Mouse (Mus musculus): ENCODE results near the gene Ints5.
"Not testable (repeated sequence)": the region's sequence is repeated elsewhere in the genome, so short reads cannot be mapped to it uniquely, and the experiment has no call there.

Ints5 gene

DNA sequence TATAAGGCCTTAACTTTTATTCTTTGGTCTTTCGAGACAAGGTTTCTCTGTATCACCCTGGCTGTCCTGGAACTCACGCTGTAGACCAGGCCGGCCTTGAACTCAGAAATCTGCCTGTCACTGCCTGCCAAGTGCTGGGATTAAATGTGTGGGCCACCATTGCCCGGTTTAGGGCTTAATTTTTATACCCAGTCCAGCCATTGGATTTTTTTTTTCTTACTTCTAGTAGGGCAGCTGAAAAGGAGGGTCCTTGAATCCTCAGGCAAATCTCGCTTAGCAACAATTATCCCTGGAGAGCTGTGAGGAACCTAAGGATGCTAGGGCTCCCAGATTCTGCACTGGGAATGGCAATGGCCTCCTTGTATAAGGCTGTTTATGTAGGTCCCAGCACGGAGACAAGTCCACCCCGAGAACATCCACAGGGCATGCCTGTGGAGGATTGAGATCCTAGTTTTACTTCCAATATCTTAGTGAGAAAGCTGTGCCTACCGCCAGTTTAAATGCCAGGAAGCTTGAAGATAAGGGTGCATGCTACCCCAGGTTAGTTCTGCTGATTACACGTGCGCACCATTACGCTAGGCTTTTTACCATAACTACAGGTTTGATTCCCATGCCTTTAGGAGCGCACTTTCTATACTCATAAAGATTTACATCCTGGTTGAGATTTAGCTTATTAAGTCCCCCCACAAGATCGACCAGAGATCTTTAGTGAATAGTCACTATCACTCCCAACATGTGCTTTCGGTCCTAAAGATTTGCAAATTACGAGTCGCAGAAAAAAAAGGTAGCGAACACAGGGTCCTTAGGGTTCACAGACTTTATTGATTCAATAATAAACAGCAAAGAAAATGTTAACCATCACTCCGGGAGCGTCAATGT lies 5.0 kb upstream of the Ints5 start:
- DNase-seq (ENCODE audit: extremely low spot score) = peak; percentile 40

DNA sequence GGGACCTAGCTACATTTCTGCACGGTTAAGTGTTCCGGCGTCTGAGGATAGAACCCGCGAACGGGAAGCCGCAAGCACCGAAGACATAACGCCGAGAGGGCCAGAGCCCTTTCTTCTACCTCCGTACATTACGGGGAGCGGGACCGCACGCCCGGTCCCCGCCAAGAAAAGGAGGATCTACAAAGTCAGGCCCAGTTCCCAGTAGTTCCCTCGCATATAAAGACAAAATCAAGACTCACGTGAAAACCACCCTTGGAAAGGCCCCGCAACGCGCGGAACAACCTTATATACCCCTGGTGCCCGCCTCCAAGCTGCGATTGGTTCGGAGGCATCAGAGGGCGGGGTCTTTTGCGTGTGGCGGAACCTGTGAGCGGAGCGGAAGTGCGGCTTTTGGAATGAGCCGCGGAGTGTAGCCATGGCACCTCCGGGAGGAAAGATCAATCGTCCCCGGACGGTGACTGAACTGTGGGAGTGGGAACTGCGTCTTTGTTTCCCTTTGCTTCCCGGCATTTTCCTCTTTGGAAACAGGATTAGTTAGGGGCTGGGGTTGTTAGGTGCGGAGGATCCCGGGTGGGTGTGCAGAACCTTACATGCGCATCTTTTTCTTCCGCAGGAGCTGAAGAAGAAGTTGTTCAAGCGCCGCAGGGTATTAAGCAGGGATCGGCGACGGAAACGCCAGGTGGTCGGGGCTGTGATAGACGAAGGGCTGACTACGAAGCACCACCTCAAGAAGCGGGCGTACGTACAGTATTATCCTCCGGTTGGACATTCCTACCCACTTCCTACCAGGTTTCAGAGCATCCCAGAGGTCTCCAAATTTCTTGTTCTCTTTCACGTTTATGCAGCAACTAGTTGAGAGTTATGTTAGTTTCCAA lies 4.1 kb upstream of the Ints5 start, which contains the start of the genes 1810009A15Rik and Gm49416:
Gene 1810009A15Rik (plus strand): TSS at position 343 of the 875 bp plus-strand sequence.
Gene Gm49416 (plus strand): TSS at position 416 of the 875 bp plus-strand sequence.
- peak; percentile 97 for DNase-seq (ENCODE audit: extremely low spot score)

GRCm38 (mm10) chr19:8895397-8895960 lies 2.7 kb downstream of the Ints5 start:
- no peak for DNase-seq (ENCODE audit: extremely low spot score)

DNA sequence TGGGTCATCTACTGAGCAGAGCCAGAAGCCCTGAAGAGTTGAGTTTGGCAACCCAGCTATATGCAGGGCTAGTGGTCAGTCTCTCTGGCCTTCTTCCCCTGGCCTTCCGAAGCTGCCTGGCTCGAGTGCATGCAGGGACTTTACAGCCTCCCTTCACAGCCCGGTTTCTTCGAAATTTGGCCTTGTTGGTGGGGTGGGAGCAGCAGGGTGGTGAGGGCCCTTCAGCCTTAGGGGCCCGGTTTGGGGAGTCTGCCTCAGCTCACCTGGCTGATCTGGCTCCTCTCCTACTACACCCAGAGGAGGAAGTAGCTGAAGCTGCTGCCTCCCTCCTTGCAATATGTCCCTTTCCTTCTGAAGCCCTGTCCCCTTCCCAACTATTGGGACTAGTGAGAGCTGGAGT lies 3.4 kb downstream of the Ints5 start:
- DNase-seq (ENCODE audit: extremely low spot score) = not testable (repeated sequence)

DNA sequence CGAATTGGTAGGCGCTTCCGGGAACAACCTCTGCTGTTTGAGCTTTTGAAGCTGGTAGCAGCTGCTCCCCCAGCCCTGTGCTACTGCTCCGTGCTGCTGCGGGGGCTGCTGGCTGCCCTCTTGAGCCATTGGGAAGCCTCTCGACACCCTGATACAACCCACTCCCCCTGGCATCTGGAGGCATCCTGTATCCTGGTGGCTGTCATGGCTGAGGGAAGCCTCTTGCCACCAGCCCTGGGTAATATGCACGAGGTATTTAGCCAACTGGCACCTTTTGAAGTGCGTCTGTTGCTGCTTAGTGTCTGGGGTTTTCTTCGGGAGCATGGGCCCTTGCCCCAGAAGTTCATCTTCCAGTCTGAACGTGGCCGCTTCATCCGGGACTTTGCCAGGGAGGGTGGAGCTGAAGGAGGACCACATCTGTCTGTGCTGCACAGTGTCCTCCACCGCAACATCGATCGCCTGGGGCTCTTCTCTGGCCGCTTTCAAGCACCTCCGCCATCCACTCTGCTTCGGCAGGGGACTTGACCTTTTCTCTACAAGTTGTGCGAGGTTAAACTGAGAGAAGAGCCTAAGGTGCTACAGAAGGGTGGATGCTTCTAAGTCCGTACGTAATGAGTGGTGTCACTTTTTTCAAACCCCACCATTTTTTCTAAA lies 4.5 kb downstream of the Ints5 start:
- DNase-seq (ENCODE audit: extremely low spot score) = peak; percentile 37

DNA sequence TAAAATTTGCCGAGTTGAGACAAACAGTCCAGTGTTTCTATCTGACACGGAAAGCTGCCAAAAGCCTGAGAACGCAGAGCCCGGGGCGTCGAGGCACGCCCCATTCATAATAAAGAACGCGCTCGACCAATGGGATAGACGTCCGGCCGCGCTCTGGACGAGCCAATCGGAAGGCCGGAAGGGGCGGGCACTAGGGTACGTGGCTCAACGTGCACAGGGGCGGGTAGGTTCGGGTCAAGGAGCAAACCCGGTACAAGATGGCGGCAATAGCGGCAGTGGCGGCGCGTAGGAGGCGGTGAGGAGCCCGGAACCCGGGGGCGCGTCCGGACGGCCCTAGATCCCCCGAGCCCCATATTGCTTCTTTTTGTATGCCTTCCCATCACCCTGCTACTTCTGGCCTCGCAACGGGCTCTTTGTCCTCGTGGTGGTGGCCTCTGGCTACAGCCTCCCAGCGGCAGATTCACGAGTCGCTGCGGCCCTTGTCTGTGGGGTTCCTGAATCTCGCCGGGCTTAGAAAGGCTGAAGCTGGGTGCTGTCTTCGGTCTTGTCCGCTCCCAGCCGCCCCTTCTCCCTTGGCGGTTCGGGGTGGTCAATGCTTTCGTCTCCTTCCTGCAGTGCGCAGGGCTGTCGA lies 5.2 kb downstream of the Ints5 start, which contains the start of gene Ganab:
Gene Ganab (plus strand): TSS at position 207 of the 631 bp plus-strand sequence.
- peak; percentile 95 for DNase-seq (ENCODE audit: extremely low spot score)

DNA sequence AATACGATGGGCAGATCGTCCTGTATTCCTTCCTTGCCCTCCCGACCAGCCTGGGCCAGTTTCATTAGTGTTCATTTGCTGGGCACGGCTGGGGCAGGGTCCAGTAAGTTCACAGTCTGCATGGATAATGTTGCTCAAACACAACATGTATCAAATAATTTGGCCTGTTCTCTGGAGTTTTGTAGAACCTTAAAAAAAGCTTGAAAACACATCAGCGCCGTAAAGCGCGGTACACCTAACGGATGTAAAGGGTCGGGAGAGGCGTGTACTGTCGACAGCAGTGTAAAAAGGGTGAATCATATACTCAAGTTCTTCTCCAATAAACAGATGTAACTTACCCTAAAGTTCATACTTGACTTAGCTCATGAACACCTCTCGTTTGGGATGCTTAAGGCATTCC lies 5.8 kb downstream of the Ints5 start:
- DNase-seq (ENCODE audit: extremely low spot score) = no peak

GRCm38 (mm10) chr19:8899079-8899478 lies 6.3 kb downstream of the Ints5 start:
- no peak for DNase-seq (ENCODE audit: extremely low spot score)

DNA sequence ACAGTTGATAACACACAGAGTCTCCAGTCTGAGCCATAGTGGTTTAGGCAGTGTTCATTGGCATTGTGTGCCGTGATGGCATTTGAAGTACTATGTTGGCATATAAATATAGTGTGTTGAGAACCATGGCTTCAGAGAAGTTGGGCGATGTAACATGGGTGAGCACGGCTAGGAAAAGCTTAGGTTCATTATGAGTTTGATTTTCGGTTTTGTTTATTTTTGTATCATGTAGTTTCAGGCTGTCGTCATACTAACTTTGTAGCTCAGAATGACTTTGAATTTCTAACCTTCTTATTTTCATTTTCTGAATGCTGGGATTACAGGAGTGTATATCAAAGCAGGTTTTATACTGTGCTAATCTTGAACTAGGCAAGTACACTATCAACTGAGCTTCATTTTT lies 10.6 kb downstream of the Ints5 start:
- DNase-seq (ENCODE audit: extremely low spot score) = no peak

GRCm38 (mm10) chr19:8908531-8908930 lies 15.7 kb downstream of the Ints5 start:
- no peak for DNase-seq (ENCODE audit: extremely low spot score)

GRCm38 (mm10) chr19:8911810-8912209 lies 19.0 kb downstream of the Ints5 start:
- DNase-seq (ENCODE audit: extremely low spot score) = no peak

GRCm38 (mm10) chr19:8914212-8914611 lies 21.4 kb downstream of the Ints5 start:
- no peak for DNase-seq (ENCODE audit: extremely low spot score)

DNA sequence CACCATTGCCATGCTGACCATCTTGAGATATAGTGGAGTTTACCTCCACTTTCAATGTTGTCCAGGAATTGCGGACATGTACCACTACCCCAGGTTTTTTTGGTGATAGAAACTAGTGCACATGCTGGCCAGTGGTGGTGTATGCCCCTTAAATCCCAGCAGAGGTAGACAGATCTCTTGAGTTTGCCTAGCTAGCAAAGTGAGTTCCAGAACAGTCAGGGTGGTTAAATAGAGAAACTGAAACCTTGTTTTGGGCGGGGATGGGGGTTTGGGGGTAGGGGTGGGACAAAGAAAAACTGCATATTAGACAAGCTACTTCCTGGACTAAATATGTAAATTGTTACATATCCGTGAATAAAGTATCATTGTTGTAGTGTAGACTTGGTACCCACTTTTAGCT lies 26.2 kb downstream of the Ints5 start:
- DNase-seq (ENCODE audit: extremely low spot score) = no peak

GRCm38 (mm10) chr19:8919684-8920072 lies 26.9 kb downstream of the Ints5 start:
- no peak for DNase-seq (ENCODE audit: extremely low spot score)

DNA sequence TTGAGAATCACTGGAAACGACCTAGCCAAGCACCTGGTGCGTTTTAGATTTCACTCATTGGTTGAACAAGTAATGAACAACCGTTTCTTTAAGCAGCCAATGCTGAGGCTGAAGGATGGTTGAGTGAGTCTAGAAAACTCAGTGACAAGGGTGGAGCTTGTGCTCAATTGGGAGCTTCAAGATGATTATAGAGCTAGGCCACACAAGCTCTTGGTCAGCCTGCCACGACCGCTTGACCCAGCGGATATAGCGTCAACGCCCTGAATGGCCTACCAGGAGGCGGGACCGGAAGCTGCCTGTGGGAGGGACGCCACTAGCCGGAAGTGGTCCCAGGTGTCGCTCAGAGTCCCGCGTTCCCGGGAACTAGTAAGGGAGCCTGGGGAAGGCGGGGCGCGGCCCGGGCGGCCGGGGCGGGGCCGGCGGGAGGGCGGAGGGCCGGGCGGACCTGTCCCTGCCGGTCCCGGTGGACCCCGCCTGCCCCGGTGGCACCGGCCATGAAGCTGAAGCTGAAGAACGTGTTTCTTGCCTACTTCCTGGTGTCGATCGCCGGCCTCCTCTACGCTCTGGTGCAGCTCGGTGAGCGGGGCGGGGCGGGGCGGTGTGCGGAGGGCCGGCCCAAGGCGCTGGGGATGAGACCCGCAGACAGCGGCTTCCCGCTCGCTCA lies 27.4 kb downstream of the Ints5 start, which contains the start of gene B3gat3:
Gene B3gat3 (plus strand): TSS at position 302 of the 664 bp plus-strand sequence.
- DNase-seq (ENCODE audit: extremely low spot score) = peak; percentile 96

GRCm38 (mm10) chr19:8920836-8921291 lies 28.1 kb downstream of the Ints5 start:
- peak; percentile 49 for DNase-seq (ENCODE audit: extremely low spot score)

DNA sequence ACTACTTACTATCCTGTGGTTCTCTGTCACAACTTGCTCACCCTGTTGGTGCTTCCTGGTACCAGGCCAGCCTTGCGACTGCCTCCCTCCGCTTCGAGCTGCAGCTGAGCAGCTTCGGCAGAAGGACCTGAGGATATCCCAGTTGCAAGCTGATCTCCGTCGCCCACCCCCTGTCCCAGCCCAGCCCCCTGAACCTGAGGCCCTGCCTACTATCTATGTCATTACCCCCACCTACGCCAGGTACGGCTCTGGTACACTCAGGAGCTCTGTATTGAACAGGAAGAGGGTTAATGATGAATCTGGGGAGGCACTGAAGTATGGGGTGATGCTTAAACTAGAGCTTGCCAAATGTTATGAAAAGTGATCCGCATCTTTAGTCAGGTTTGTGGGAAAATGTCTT lies 28.9 kb downstream of the Ints5 start:
- no peak for DNase-seq (ENCODE audit: extremely low spot score)

DNA sequence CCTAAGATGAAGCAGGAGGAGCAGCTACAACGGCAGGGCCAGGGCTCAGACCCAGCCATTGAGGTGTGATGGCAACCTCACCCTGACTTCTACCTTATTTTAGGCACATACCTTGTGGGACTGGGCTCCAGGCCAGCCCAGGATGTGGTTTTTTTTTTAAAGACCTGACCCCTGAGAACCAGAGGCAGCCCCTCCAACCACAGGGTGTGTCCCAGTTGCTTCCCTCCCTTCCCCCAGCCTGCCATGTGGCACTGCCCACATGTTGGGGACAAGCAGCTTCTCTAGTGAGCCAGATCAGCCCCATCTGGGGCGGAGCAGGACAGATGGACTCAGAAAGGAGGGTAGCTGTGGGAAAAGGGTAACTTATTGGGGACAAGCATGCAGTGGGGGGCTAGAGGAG lies 34.0 kb downstream of the Ints5 start:
- no peak for DNase-seq (ENCODE audit: extremely low spot score)

- no peak for DNase-seq (ENCODE audit: extremely low spot score)
These were observed 35.2 kb downstream of the Ints5 start for GRCm38 (mm10) chr19:8927891-8928525.

- no peak for DNase-seq (ENCODE audit: extremely low spot score)
These were observed 36.0 kb downstream of the Ints5 start for GRCm38 (mm10) chr19:8928689-8929223.
